Mouse (Mus musculus): ENCODE results near the gene Mettl7a1.
A peak's percentile ranks its signal among the peaks of the same experiment; 100 is the strongest.
"Not testable (repeated sequence)": the region's sequence is repeated elsewhere in the genome, so short reads cannot be mapped to it uniquely, and the experiment has no call there.

The Mettl7a1 gene

DNA sequence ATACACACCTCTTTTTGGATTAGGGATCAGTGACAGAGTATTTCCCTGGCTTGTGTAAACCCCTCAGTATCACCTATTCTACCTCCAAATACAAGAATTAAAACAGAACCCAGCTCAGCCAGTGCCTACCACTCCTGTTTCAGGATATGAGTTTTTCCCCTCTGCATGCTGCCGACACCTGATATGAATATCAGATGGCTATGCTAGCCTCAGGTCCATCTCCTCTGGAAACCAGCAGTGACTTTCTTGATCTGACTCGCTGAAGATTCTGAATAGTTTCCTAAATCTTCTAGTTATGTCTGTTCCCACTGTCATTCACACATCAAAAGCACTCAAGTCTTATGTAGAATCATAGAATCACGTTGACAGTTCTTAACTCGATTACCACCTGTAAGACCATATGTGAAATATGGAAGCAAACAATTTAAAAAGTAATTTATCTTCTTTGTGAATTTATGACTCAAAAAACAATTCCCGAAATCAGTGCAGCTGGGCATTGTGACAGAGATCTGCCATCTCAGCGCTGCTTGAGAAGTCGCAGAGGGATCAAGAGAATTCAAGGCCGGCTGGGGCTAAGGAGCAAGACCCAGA, 417 bp upstream of the Mettl7a1 start:
- DNase-seq, result no peak

DNA sequence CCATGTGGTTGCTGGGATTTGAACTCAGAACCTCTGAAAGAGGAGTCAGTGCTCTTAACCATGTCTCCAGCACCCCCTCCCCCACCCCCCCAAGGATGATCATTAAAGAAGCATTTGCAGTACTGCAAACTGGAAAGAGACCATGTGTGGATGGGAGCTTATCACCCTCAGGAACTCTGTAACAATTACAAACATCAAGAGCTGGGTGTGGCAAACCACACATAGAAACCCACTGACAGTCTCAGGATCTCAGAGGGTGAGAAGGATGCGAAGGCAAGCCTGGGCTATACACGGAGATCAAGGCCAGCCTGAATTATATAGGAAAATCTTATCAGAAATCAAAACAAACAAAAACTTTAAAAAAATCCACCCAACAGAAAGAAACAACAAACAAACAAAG, 2.3 kb downstream of the Mettl7a1 start:
- DNase-seq, result no peak

DNA sequence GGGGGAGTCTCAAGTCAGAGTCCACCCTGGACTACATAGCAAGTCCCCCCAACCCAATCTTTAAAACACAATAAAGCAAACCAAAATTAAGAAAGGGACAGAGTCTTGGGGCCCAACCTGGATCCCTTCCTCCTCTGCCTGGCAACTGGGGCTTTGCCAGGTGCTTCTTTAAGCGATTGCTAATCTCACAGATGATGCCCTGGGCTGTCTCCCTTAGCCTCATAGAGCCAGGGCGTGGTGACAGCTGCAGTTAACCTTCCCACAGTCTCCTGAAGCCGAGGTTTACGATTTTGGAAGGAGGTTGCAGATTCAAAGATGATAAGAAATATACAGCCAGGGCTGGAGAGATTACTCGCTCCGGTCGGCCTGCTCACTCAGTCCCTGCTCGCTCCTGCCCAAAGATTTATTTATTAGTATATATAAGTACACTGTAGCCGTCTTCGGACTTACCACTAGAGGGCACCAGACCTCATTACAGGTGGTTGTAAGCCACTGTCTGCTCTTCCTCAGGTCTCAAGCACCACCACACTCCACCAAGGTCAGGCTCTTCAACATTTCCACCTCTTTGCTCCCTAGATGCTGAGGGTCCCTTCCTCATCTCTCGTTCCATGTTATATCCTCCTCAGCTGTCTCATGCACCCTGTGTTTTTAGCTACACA, 3.6 kb downstream of the Mettl7a1 start:
- DNase-seq, result peak; percentile 57 to 73

DNA sequence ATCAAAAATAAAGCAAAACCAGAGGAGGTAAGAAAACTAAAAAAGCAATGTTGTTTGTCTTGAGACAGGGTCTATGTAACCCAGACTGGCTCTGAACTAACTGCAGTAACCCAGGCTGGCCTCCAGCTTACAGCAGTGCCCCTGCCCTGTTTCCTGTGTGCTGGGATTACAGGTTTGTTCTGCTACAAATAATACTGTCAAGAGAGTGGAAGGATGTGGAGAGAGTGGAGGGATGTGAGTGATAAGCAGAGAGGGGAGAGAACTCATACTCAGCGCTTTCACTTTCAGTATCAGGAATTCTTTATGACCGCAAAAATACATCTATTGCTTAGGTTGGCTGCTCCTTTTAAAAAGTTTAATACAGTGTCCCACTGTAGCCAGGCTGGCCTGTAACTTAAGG, 8.4 kb downstream of the Mettl7a1 start:
- DNase-seq, result no peak

DNA sequence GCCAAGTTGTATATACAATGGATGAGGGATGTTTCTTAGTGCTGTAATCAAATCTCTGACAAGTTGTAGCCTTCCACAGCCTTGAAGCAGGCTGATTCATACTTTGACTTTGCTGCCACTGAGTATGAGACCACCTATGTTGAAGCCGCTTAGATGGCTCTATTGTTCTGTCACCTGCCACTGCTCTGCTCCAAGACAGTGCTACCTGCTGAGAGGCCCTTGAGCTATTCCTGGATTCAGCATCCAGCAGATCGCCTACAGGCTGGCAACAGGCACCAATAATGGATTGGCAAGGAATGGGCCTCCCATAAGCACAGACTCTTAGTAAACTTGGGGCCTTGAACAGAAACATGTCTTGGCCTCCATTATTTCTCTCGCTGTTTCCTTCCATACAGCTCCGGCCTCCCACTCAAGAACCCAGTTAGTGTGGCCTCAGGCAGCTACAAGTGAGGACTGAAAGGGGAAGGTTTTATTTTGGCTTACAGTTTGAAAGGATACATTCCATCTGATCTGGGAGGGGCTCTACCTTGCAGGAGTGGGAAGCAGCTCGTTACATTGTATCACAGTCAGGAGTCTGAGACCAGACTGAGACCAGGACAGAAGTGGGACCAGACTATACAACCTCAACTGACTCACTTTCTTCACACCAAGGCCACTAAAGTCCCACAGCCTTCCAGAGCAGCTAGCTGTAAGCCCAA, 10.7 kb downstream of the Mettl7a1 start:
- DNase-seq, result no peak

DNA sequence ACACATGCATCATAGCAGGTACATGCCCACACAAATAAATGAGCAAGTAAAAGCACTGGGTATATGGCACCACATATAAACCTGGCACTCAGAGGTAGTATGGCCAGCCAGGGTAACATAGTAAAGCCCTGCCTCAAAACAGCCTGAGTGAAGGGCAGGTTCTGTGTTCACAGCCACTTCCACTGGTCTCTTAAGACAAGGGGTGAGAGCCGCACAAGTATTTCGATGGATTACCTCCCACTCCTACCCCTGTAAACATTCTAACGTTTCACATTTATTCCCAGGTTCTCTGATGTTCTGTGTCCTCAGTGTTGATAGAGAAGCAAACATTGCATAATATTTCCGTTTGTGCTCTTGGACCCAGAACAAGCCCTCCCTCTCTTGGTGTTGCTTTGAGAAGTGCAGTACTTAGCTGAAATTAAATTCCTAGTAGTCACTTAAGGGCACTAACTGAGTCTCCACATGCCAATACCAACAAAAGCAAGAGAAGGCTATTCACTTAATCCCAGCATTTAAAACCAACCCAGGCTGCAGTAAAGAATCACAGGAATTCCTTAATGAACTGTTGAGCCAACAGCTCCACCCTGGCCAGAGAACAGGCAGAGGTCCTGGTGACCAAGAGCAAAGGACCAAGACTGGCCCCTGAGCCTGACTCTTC, 14.2 kb downstream of the Mettl7a1 start:
- not testable (repeated sequence) for DNase-seq

DNA sequence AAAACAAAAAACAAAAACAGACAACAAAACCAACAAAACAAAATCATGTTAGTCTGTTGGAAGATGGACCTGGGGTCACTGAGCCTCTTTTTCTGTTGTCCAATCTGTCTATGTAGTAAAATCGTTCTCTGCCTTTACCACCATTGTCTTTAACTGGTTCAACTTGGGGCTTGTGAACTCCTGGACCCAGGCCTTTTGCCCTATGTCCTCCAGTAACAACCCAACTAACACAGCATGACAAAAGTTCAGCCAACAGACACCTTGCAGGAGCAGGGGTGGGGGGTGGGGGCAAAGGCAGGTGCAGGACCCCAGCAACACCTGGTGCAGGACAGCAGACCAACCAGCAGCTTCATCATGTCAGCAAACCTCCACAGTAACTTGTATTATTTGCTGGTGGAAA, 15.9 kb downstream of the Mettl7a1 start:
- no peak for DNase-seq

GRCm38 (mm10) chr15:100320295-100320905, 16.5 kb downstream of the Mettl7a1 start:
- peak in 1 of 2 experiments; percentile 18 for DNase-seq

DNA sequence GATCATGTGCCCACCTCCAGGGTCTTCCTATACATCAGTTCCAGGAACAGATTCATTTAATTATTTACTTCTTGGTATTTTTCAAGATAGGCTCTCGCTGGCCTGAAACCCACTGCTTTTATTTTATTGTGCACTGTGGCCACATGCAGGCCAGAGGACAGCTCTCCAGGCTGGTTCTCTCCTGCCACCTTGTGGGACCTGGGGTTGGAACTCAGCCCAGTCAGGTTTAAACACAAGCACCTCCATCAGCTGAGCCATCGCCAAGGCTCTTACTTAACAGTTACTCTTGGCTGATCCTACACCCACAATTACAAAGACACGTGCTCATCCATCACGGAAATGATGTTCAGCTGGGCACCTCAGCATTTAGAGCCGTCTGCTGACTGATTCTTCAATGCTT, 17.2 kb downstream of the Mettl7a1 start:
- peak; percentile 77 to 79 for DNase-seq

- DNase-seq, result no peak
Measured at GRCm38 (mm10) chr15:100324021-100324591, 20.2 kb downstream of the Mettl7a1 start.

DNA sequence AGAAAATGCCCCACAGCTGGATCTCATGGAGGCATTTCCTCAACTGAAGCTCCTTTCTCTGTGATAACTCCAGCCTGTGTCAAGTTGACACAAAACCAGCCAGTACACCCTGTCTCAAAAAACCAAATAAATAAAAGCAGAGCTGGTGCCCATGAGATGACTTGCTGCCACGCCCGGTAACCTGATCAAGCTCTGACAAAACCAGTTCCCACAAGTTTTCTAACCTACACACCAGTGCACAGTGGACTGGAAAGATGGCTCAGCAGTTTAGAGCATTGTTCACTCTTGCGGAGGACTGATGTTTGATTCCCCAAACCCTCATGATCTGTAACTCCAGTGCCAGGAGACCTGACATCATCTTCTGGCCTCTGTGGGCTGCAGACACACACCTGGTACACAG, 21.3 kb downstream of the Mettl7a1 start:
- DNase-seq, result no peak

GRCm38 (mm10) chr15:100328089-100328488, 24.1 kb downstream of the Mettl7a1 start:
- not testable (repeated sequence) for DNase-seq

DNA sequence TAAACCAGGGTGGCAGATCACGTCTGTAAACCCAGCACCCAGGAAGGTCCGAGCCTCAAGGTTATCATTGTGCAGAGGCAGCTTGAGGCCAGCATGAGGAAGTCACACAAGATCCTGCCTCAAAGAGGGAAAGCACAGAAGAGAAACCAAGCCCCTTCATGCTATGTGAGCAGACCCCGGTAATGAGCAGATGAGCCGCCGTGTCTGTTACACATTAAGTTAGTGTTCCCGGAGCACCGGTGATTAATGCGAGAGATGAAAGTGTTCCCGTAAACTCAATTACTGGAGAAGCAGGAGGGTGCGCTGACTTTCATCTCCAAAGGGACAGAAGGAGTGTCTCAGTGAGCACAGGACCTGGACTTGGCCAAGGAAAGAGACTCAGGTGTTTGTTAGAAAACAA, 25.4 kb downstream of the Mettl7a1 start:
- DNase-seq, result not testable (repeated sequence)

- no peak for DNase-seq
Measured at GRCm38 (mm10) chr15:100330739-100331138, 26.8 kb downstream of the Mettl7a1 start.

DNA sequence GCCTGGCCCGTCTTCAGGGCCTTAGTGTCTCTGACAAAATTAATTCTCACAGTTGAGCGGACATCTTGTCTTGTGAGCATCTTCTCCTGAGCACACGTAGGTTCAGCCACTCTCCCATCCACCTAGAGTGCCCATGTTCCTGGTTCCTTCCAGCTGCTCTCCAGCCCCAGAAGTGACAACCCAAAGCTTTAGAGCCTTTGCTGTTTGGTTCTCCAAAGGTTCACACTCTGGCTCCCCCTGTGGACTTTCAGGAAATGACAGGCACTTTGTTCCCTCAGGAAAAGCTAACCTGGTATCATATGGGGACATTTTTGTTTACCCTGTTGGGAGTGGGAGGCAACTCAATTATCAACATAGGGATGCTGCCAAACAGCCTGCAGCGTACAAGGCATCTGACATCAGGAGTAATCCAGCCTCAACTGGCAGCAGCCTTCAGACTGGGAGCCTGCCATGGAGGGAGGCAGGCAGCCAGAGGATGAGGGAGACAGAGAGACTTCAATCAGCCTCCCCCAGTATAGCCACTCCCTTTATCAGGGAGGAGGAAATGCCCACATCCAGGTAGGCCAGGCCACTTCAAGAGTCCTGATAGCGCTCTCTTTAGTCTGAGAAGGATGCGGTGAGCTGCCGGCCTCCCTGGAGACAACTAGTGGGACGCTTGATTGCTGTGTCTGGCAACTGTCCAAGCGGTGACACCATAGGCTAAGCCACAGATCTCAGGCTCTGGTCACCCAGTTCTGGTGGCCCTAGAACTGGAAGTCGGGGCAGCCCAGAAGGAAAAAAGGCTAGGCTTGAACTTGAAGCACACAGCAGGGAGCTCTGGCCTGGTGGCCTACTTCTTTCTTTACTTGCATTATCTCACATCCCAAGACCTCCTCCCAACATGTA, 28.4 kb downstream of the Mettl7a1 start:
- peak; percentile 63 to 67 for DNase-seq

- DNase-seq, result peak; percentile 48 to 57
Measured at GRCm38 (mm10) chr15:100334629-100335028, 30.7 kb downstream of the Mettl7a1 start, which contains the start of gene Mettl7a3. Gene Mettl7a3, plus strand, starts transcription at chr15:100334929.

DNA sequence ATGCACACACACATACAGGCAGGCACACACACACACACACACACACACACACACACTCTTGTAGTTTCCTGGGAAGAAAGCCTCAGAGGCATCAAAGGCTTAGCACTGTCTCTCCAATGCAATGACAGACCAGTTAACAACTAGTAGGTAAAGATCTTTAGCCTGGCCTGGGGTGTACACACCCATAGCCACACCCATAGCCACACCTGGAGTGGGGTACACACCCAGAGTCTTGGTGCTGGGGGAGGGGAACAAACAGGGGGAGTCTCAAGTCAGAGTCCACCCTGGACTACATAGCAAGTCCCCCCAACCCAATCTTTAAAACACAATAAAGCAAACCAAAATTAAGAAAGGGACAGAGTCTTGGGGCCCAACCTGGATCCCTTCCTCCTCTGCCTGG, 33.4 kb downstream of the Mettl7a1 start:
- not testable (repeated sequence) for DNase-seq

DNA sequence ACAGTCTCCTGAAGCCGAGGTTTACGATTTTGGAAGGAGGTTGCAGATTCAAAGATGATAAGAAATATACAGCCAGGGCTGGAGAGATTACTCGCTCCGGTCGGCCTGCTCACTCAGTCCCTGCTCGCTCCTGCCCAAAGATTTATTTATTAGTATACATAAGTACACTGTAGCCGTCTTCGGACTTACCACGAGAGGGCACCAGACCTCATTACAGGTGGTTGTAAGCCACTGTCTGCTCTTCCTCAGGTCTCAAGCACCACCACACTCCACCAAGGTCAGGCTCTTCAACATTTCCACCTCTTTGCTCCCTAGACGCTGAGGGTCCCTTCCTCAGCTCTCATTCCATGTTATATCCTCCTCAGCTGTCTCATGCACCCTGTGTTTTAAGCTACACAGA, 33.9 kb downstream of the Mettl7a1 start:
- DNase-seq, result peak; percentile 84 to 85

- not testable (repeated sequence) for DNase-seq
Measured at GRCm38 (mm10) chr15:100341314-100341980, 37.5 kb downstream of the Mettl7a1 start.

GRCm38 (mm10) chr15:100345484-100345883, 41.5 kb downstream of the Mettl7a1 start:
- no peak for DNase-seq

DNA sequence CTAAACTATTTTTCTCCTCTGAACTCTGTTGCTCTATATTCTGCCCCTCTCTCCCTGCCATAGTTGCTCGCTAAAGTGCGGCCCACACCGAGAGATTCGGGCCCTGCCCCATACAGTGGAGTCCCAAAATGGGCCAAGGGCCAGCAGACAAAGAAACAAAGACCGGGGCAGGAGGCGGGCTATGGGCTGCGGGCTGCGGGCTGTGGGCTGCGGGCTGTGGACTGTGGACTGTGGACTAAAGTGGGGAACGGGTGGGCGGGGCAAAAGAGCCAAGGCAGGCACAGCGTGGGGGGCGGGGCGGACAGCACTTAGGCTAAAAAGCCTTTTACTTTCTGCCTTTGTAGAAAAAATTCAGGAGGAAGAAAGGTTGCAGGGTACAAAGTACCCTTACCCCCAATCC, 42.8 kb downstream of the Mettl7a1 start:
- peak in 1 of 2 experiments; percentile 26 for DNase-seq
